Mouse (Mus musculus) layer of hippocampus, adult 18-20 months (tissue): ENCODE data around the gene AY074887. TPM values are rescaled to one million over a fixed set of nuclear protein-coding genes. Genes with fewer than 3 reads are reported as not detected.

Source experiments
- DNase-seq, 2 experiments: peaks; one replicate each; pipeline ENCODE4 v3.0.0; 2022; ENCODE audit warnings: low spot score in 2 of 2
- total RNA-seq, 2 experiments: library from RNA; stranded (reverse); gene quantifications; 2 replicates each; pipeline ENCODE4 v1.2.3; 2021

Gene AY074887
- total RNA-seq, 2 experiments from 2014 or later = not detected

- DNase-seq = peak; percentile 89 to 93
Observed at GRCm38 (mm10) chr9:54917010-54917677, 33.7 kb downstream of the AY074887 start, which contains the start of gene Hykk. TSS of gene Hykk (plus strand) at chr9:54917283.

GRCm38 (mm10) chr9:54916401-54916800, 34.4 kb downstream of the AY074887 start:
- no peak for DNase-seq

GRCm38 (mm10) chr9:54915576-54915975, 35.2 kb downstream of the AY074887 start:
- no peak for DNase-seq

GRCm38 (mm10) chr9:54909446-54909845, 41.4 kb downstream of the AY074887 start:
- no peak for DNase-seq

Other genes starting within 250 kb of the AY074887 start
- 10 to 100 TPM; 60.1 to 61.9 TPM for gene Wdr61, start 216.5 kb downstream of the AY074887 start, total RNA-seq
- 1 to 10 TPM in 1 of 2 experiments, not detected in 1; 1.2 TPM for gene Crabp1, start 186.2 kb downstream of the AY074887 start, total RNA-seq
- gene Ireb2, start 87.2 kb downstream of the AY074887 start, total RNA-seq = 10 to 100 TPM; 49.0 to 49.3 TPM
- 1 to 10 TPM; 2.7 to 2.8 TPM for gene Hykk, start 33.7 kb downstream of the AY074887 start, total RNA-seq
- 100 to 1,000 TPM; 120 to 123 TPM for gene Psma4, start 208 bp downstream of the AY074887 start, total RNA-seq
- 1 to 10 TPM; 8.2 to 9.0 TPM for gene Chrna5, start 29.9 kb upstream of the AY074887 start, total RNA-seq
- gene Chrna3, start 75.6 kb upstream of the AY074887 start, total RNA-seq = under 1 TPM; 0.22 to 0.36 TPM
- gene Chrnb4, start 97.8 kb upstream of the AY074887 start, total RNA-seq = under 1 TPM; 0.08 to 0.22 TPM
- gene Ube2q2, start 197.9 kb upstream of the AY074887 start, total RNA-seq = 10 to 100 TPM; 62.4 to 63.6 TPM